Mouse (Mus musculus) heart, embryonic 13.5 days (tissue): ENCODE measurements around the gene Dnajb13. TPM values are rescaled to one million over a fixed set of nuclear protein-coding genes. Genes with fewer than 3 reads are reported as not detected.
"Not testable (repeated sequence)": the region's sequence is repeated elsewhere in the genome, so short reads cannot be mapped to it uniquely, and the experiment has no call there.

Experiments
- ATAC-seq: fragments of 200-750 bp; cut with Nextera tagmentation; 2 replicates; pipeline ENCODE4 v1.8.0; 2017; ENCODE audit warnings: moderate TSS enrichment; ENCODE audit not compliant: insufficient number of reproducible peaks, low FRiP score, low TSS enrichment; ENCODE audit errors: extremely low read depth
- H3K27ac ChIP-seq: fragments of 300-500 bp; sonication (generic); replicated peaks from 2 replicates; pipeline ENCODE4 v1.5.1; 2015; ENCODE audit warnings: moderate library complexity, mild to moderate bottlenecking, inconsistent platforms
- H3K27me3 ChIP-seq: fragments of 300-500 bp; sonication (generic); replicated peaks from 2 replicates; pipeline ENCODE4 v1.6.1; 2015; ENCODE audit warnings: mild to moderate bottlenecking, inconsistent platforms
- H3K36me3 ChIP-seq: fragments of 300-500 bp; sonication (generic); 2 replicates; pipeline ENCODE4 v1.6.1; 2015; ENCODE audit warnings: mild to moderate bottlenecking, inconsistent platforms
- H3K4me1 ChIP-seq: fragments of 300-500 bp; sonication (generic); 2 replicates; pipeline ENCODE4 v1.6.1; 2015; ENCODE audit warnings: inconsistent platforms
- H3K4me2 ChIP-seq: fragments of 300-500 bp; sonication (generic); 2 replicates; pipeline ENCODE4 v1.6.1; 2015; ENCODE audit warnings: inconsistent platforms, mild to moderate bottlenecking, moderate library complexity
- H3K4me3 ChIP-seq: fragments of 300-500 bp; sonication (generic); 2 replicates; pipeline ENCODE4 v1.5.1; 2015; ENCODE audit warnings: moderate library complexity, mild to moderate bottlenecking, inconsistent platforms
- H3K9ac ChIP-seq: fragments of 300-500 bp; sonication (generic); 2 replicates; pipeline ENCODE4 v1.6.1; 2015; ENCODE audit warnings: inconsistent platforms, mild to moderate bottlenecking, moderate library complexity
- H3K9me3 ChIP-seq: fragments of 300-500 bp; sonication (generic); 2 replicates; pipeline ENCODE4 v1.6.1; 2016; ENCODE audit warnings: inconsistent platforms
- WGBS: fragments of 180-500 bp; shearing (Covaris S2); methylation state at CpG from one replicate; pipeline ENCODE4 v1.1.7; 2015; ENCODE audit warnings: mixed read lengths; 5-methylcytosine and 5-hydroxymethylcytosine counted together
- polyA plus RNA-seq: library from polyadenylated mRNA; unstranded; fragments of >200 nt; fragmentation: Nextera tagmentation; extraction: Ambion mirVana; gene quantifications from 2 replicates; pipeline ENCODE4 v1.2.1, GENCODE M21; 2015

Dnajb13 gene
- polyA plus RNA-seq, 1 experiment from 2014 or later = 0.29 TPM

GRCm38 (mm10) chr7:100484493-100484892, 30.3 kb downstream of the Dnajb13 start:
- Histone ChIP-seq H3K4me3 (no peak overlapping the region), H3K4me1 (peaks cover 13% of the 10 kb centered on the region), H3K9ac (no peak overlapping the region), H3K27me3 (peaks cover 6% of the 10 kb centered on the region; the same call in 1 of the 2 replicates), H3K27ac (no peak overlapping the region), H3K36me3 (no peaks in the 10 kb centered on the region), H3K9me3 (no peaks in the 10 kb centered on the region), H3K4me2 (no peak overlapping the region)
- ATAC-seq = no peak
- WGBS = 78% methylated on average over 5 of the region's 5 CpGs

- H3K27me3 ChIP-seq, H3K36me3 ChIP-seq, H3K4me1 ChIP-seq, ATAC-seq, H3K9me3 ChIP-seq, H3K9ac ChIP-seq, H3K4me3 ChIP-seq, H3K4me2 ChIP-seq, H3K27ac ChIP-seq: not testable (repeated sequence)
- WGBS = 70% methylated on average over 2 of the region's 2 CpGs
These were observed 32.7 kb downstream of the Dnajb13 start for GRCm38 (mm10) chr7:100482046-100482445.

- H3K9ac ChIP-seq = no peak overlapping the region
- ATAC-seq = no peak
- peaks cover 15% of the 10 kb centered on the region for H3K4me1 ChIP-seq
- H3K4me3 ChIP-seq = no peak overlapping the region
- H3K4me2 ChIP-seq = no peak overlapping the region; the same call in 1 of the 2 replicates
- H3K36me3 ChIP-seq = no peaks in the 10 kb centered on the region
- no peak overlapping the region for H3K27ac ChIP-seq
- peaks cover 10% of the 10 kb centered on the region; the same call in 1 of the 2 replicates for H3K27me3 ChIP-seq
- WGBS = 69% methylated on average over 17 of the region's 17 CpGs
- no peaks in the 10 kb centered on the region for H3K9me3 ChIP-seq
These were observed 34.6 kb downstream of the Dnajb13 start for GRCm38 (mm10) chr7:100480175-100480574.

GRCm38 (mm10) chr7:100479823-100480164, 35.0 kb downstream of the Dnajb13 start:
- H3K9me3 ChIP-seq = no peaks in the 10 kb centered on the region
- no peak overlapping the region; the same call in 1 of the 2 replicates for H3K4me2 ChIP-seq
- no peak overlapping the region for H3K4me3 ChIP-seq
- ATAC-seq = no peak
- H3K36me3 ChIP-seq = no peaks in the 10 kb centered on the region
- WGBS = 53% methylated on average over 15 of the region's 15 CpGs
- no peak overlapping the region for H3K27ac ChIP-seq
- H3K9ac ChIP-seq = no peak overlapping the region
- H3K27me3 ChIP-seq = peaks cover 10% of the 10 kb centered on the region; the same call in 1 of the 2 replicates
- peaks cover 19% of the 10 kb centered on the region for H3K4me1 ChIP-seq

GRCm38 (mm10) chr7:100479100-100479822, 35.5 kb downstream of the Dnajb13 start:
- Histone ChIP-seq H3K9me3 (no peaks in the 10 kb centered on the region), H3K27ac (no peak overlapping the region), H3K27me3 (peaks cover 10% of the 10 kb centered on the region; the same call in 1 of the 2 replicates), H3K4me2 (no peak overlapping the region), H3K4me1 (peaks cover 23% of the 10 kb centered on the region), H3K4me3 (no peak overlapping the region), H3K36me3 (no peaks in the 10 kb centered on the region), H3K9ac (no peak overlapping the region)
- no peak for ATAC-seq
- 77% methylated on average over 20 of the region's 20 CpGs for WGBS

- no peaks in the 10 kb centered on the region for H3K9me3 ChIP-seq
- H3K27me3 ChIP-seq = peaks cover 6% of the 10 kb centered on the region; the same call in 1 of the 2 replicates
- peaks cover 6% of the 10 kb centered on the region for H3K36me3 ChIP-seq
- no peak for ATAC-seq
- 28% methylated on average over 1 of the region's 1 CpGs for WGBS
- 0 out of 2 replicates have a peak overlapping the region, but pooled peaks have one; percentile 6 for H3K27ac ChIP-seq
- no peak overlapping the region for H3K4me2 ChIP-seq
- no peak overlapping the region for H3K4me3 ChIP-seq
- peaks cover 47% of the 10 kb centered on the region for H3K4me1 ChIP-seq
- H3K9ac ChIP-seq = 0 out of 2 replicates have a peak overlapping the region, but pooled peaks have one; percentile 0
These were observed 40.1 kb downstream of the Dnajb13 start for GRCm38 (mm10) chr7:100474680-100475079.

GRCm38 (mm10) chr7:100473846-100474454, 40.8 kb downstream of the Dnajb13 start:
- Histone ChIP-seq H3K9ac (no peak overlapping the region), H3K27me3 (no peaks in the 10 kb centered on the region), H3K4me2 (no peak overlapping the region), H3K9me3 (no peaks in the 10 kb centered on the region), H3K36me3 (peaks cover 13% of the 10 kb centered on the region), H3K4me1 (peaks cover 51% of the 10 kb centered on the region), H3K4me3 (no peak overlapping the region), H3K27ac (no peak overlapping the region)
- no peak for ATAC-seq
- 57% methylated on average over 9 of the region's 9 CpGs for WGBS

GRCm38 (mm10) chr7:100472777-100473176, 42.0 kb downstream of the Dnajb13 start, which contains the start of gene Ucp3:
TSS of gene Ucp3 (plus strand) at chr7:100472990.
- no peak for ATAC-seq
- H3K9ac ChIP-seq = 0 out of 2 replicates have a peak within 1 kb of the TSS, but pooled peaks have one; percentile 30
- WGBS = 58% methylated on average over 6 of the region's 6 CpGs

GRCm38 (mm10) chr7:100471407-100471797, 43.4 kb downstream of the Dnajb13 start:
- Histone ChIP-seq H3K4me1 (peaks cover 75% of the 10 kb centered on the region), H3K4me3 (no peak overlapping the region), H3K27ac (no peak overlapping the region), H3K9ac (no peak overlapping the region), H3K36me3 (peaks cover 16% of the 10 kb centered on the region), H3K4me2 (no peak overlapping the region), H3K9me3 (no peaks in the 10 kb centered on the region), H3K27me3 (no peaks in the 10 kb centered on the region)
- ATAC-seq = no peak
- 96% methylated on average over 1 of the region's 1 CpGs for WGBS

More at GRCm38 (mm10) chr7:100472777-100473176, 42.0 kb downstream of the Dnajb13 start, which contains the start of gene Ucp3:
- Histone ChIP-seq H3K27ac (no peak within 1 kb of the TSS), H3K9me3 (no peaks in the 10 kb centered on the region), H3K4me3 (no peak within 1 kb of the TSS), H3K4me1 (peaks cover 62% of the 10 kb centered on the region), H3K36me3 (peaks cover 16% of the 10 kb centered on the region), H3K4me2 (no peak within 1 kb of the TSS), H3K27me3 (no peaks in the 10 kb centered on the region)

GRCm38 (mm10) chr7:100470796-100471406, 43.9 kb downstream of the Dnajb13 start:
- H3K27me3 ChIP-seq = no peaks in the 10 kb centered on the region
- peaks cover 16% of the 10 kb centered on the region for H3K36me3 ChIP-seq
- 86% methylated on average over 11 of the region's 11 CpGs for WGBS
- H3K27ac ChIP-seq = no peak overlapping the region
- no peak for ATAC-seq
- no peak overlapping the region for H3K4me3 ChIP-seq
- H3K4me1 ChIP-seq = peaks cover 75% of the 10 kb centered on the region
- H3K4me2 ChIP-seq = no peak overlapping the region
- H3K9me3 ChIP-seq = no peaks in the 10 kb centered on the region
- no peak overlapping the region for H3K9ac ChIP-seq

GRCm38 (mm10) chr7:100469502-100469901, 45.3 kb downstream of the Dnajb13 start:
- no peak overlapping the region for H3K9ac ChIP-seq
- H3K27me3 ChIP-seq = no peaks in the 10 kb centered on the region
- WGBS = 88% methylated on average over 1 of the region's 1 CpGs
- peaks cover 76% of the 10 kb centered on the region for H3K4me1 ChIP-seq
- ATAC-seq = no peak
- no peak overlapping the region for H3K4me2 ChIP-seq
- H3K9me3 ChIP-seq = no peaks in the 10 kb centered on the region
- H3K27ac ChIP-seq = no peak overlapping the region
- no peak overlapping the region for H3K4me3 ChIP-seq
- H3K36me3 ChIP-seq = peaks cover 16% of the 10 kb centered on the region
